Mouse (Mus musculus): ENCODE measurements around the gene Cbx8.

Gene Cbx8

GRCm38 (mm10) chr11:119033874-119034558, 6.8 kb downstream of the Cbx8 start:
- peak; percentile 91 for DNase-seq

GRCm38 (mm10) chr11:119026203-119026602, 14.6 kb downstream of the Cbx8 start:
- peak; percentile 24 for DNase-seq

GRCm38 (mm10) chr11:119024260-119024659, 16.5 kb downstream of the Cbx8 start:
- no peak for DNase-seq

GRCm38 (mm10) chr11:119023616-119023980, 17.2 kb downstream of the Cbx8 start:
- DNase-seq: peak; percentile 62

- DNase-seq: peak; percentile 94
These were observed 17.7 kb downstream of the Cbx8 start, which contains the start of gene Cbx2 for GRCm38 (mm10) chr11:119022895-119023615. Gene Cbx2, plus strand, starts transcription at chr11:119022962.

GRCm38 (mm10) chr11:119022068-119022894, 18.5 kb downstream of the Cbx8 start:
- no peak for DNase-seq

GRCm38 (mm10) chr11:119021180-119021579, 19.6 kb downstream of the Cbx8 start:
- DNase-seq: no peak

GRCm38 (mm10) chr11:119017506-119017905, 23.3 kb downstream of the Cbx8 start:
- no peak for DNase-seq

GRCm38 (mm10) chr11:119014455-119014854, 26.3 kb downstream of the Cbx8 start:
- no peak for DNase-seq

GRCm38 (mm10) chr11:119007461-119008456, 33.0 kb downstream of the Cbx8 start:
- DNase-seq: peak; percentile 51

- no peak for DNase-seq
These were observed 34.3 kb downstream of the Cbx8 start for GRCm38 (mm10) chr11:119006462-119006861.

- no peak for DNase-seq
These were observed 35.1 kb downstream of the Cbx8 start for GRCm38 (mm10) chr11:119005547-119006275.

GRCm38 (mm10) chr11:119001493-119002128, 39.2 kb downstream of the Cbx8 start:
- DNase-seq: no peak

- DNase-seq: no peak
These were observed 39.9 kb downstream of the Cbx8 start for GRCm38 (mm10) chr11:119000877-119001276.

- peak; percentile 36 for DNase-seq
These were observed 41.4 kb downstream of the Cbx8 start for GRCm38 (mm10) chr11:118999361-118999804.

GRCm38 (mm10) chr11:118998540-118999265, 42.1 kb downstream of the Cbx8 start:
- DNase-seq: peak; percentile 85

GRCm38 (mm10) chr11:118997182-118997581, 43.6 kb downstream of the Cbx8 start:
- no peak for DNase-seq

- DNase-seq: no peak
These were observed 45.3 kb downstream of the Cbx8 start for GRCm38 (mm10) chr11:118995448-118995847.

GRCm38 (mm10) chr11:118992781-118993180, 48.0 kb downstream of the Cbx8 start:
- DNase-seq: peak; percentile 87

GRCm38 (mm10) chr11:118987999-118988398, 52.8 kb downstream of the Cbx8 start, which contains the start of gene Enpp7:
Gene Enpp7, plus strand, starts transcription at chr11:118988188.
- no peak for DNase-seq
